Mouse (Mus musculus) lung, embryonic 14.5 days (tissue): ENCODE results near the gene Sorbs1. TPM values are rescaled to one million over a fixed set of nuclear protein-coding genes. Genes with fewer than 3 reads are reported as not detected.

Experiments used
- ATAC-seq: fragments of 200-750 bp; cut with Nextera tagmentation; 2 replicates; pipeline ENCODE4 v1.8.0; 2017; ENCODE audit warnings: mild to moderate bottlenecking, moderate TSS enrichment, moderate library complexity; ENCODE audit not compliant: insufficient read depth
- DNase-seq: peaks from one replicate; pipeline ENCODE4 v3.0.0-alpha.2; 2015
- H3K27ac ChIP-seq: fragments of 300-500 bp; sonication (generic); 2 replicates; pipeline ENCODE4 v1.5.1; 2014; ENCODE audit warnings: low read depth, mild to moderate bottlenecking, moderate library complexity
- H3K27me3 ChIP-seq: fragments of 300-500 bp; sonication (generic); 2 replicates; pipeline ENCODE4 v1.6.1; 2014; ENCODE audit warnings: low read length, control low read depth; ENCODE audit not compliant: insufficient read depth
- H3K36me3 ChIP-seq: fragments of 300-500 bp; sonication (generic); 2 replicates; pipeline ENCODE4 v1.6.1; 2014; ENCODE audit warnings: control low read depth; ENCODE audit not compliant: insufficient read depth
- H3K4me1 ChIP-seq: fragments of 300-500 bp; sonication (generic); 2 replicates; pipeline ENCODE4 v1.6.1; 2014; ENCODE audit warnings: antibody characterized with exemption, control low read depth; ENCODE audit not compliant: insufficient read depth
- H3K4me2 ChIP-seq: fragments of 300-500 bp; sonication (generic); 2 replicates; pipeline ENCODE4 v1.6.1; 2014; ENCODE audit warnings: mild to moderate bottlenecking
- H3K4me3 ChIP-seq: fragments of 300-500 bp; sonication (generic); 2 replicates; pipeline ENCODE4 v1.5.1; 2014; ENCODE audit warnings: low read depth, low read length
- H3K9ac ChIP-seq: fragments of 300-500 bp; sonication (generic); 2 replicates; pipeline ENCODE4 v1.6.1; 2014
- H3K9me3 ChIP-seq: fragments of 300-500 bp; sonication (generic); 2 replicates; pipeline ENCODE4 v1.6.1; 2016; ENCODE audit warnings: low read depth, low read length, control low read depth
- CTCF ChIP-seq: IDR thresholded peaks from 2 replicates; pipeline ENCODE4 v1.5.1; 2016; ENCODE audit warnings: antibody characterized with exemption, low read depth
- WGBS: fragments of 180-500 bp; shearing (Covaris S2); extraction: QIAGEN DNeasy Blood & Tissue Kit; methylation state at CpG from one replicate; pipeline ENCODE4 v1.1.7; 2014; 5-methylcytosine and 5-hydroxymethylcytosine counted together
- polyA plus RNA-seq: library from polyadenylated mRNA; unstranded; fragments of >200 nt; fragmentation: Nextera tagmentation; extraction: Ambion mirVana; gene quantifications from 2 replicates; pipeline ENCODE4 v1.2.1, GENCODE M21; 2014

Gene Sorbs1
- polyA plus RNA-seq, 1 experiment from 2014 or later: 46.6 TPM

- Histone ChIP-seq H3K4me2 (no peak overlapping the region), H3K4me3 (no peak overlapping the region), H3K4me1 (no peaks in the 10 kb centered on the region), H3K27ac (no peak overlapping the region), H3K27me3 (no peaks in the 10 kb centered on the region), H3K36me3 (0 out of 2 replicates have a peak, but pooled peaks cover 2% of the 10 kb centered on the region), H3K9me3 (no peaks in the 10 kb centered on the region), H3K9ac (no peak overlapping the region)
- no peak for ATAC-seq
- 67% methylated on average over 4 of the region's 4 CpGs for WGBS
- no peak for DNase-seq
- TF ChIP-seq CTCF: no peak
Measured at GRCm38 (mm10) chr19:40317001-40317400, 196.6 kb downstream of the Sorbs1 start.

- Histone ChIP-seq H3K27ac (no peak overlapping the region), H3K4me1 (no peaks in the 10 kb centered on the region), H3K4me3 (no peak overlapping the region), H3K4me2 (no peak overlapping the region), H3K27me3 (no peaks in the 10 kb centered on the region), H3K9ac (no peak overlapping the region), H3K36me3 (0 out of 2 replicates have a peak, but pooled peaks cover 13% of the 10 kb centered on the region), H3K9me3 (no peaks in the 10 kb centered on the region)
- no peak for ATAC-seq
- 82% methylated on average over 11 of the region's 11 CpGs for WGBS
- no peak for TF ChIP-seq CTCF
- DNase-seq: peak; percentile 64
Measured at GRCm38 (mm10) chr19:40314252-40314651, 199.3 kb downstream of the Sorbs1 start.

GRCm38 (mm10) chr19:40311631-40312030 is 201.9 kb downstream of the Sorbs1 start:
- Histone ChIP-seq H3K4me1 (no peaks in the 10 kb centered on the region), H3K9me3 (no peaks in the 10 kb centered on the region), H3K36me3 (0 out of 2 replicates have a peak, but pooled peaks cover 13% of the 10 kb centered on the region), H3K9ac (no peak overlapping the region), H3K4me2 (no peak overlapping the region), H3K27ac (no peak overlapping the region), H3K4me3 (no peak overlapping the region), H3K27me3 (no peaks in the 10 kb centered on the region)
- DNase-seq (no peak), ATAC-seq (no peak)
- no peak for TF ChIP-seq CTCF
- 89% methylated on average over 8 of the region's 8 CpGs for WGBS

GRCm38 (mm10) chr19:40310410-40311130 is 203.0 kb downstream of the Sorbs1 start:
- H3K27me3 ChIP-seq: no peaks in the 10 kb centered on the region
- no peak overlapping the region for H3K27ac ChIP-seq
- H3K4me1 ChIP-seq: no peaks in the 10 kb centered on the region
- no peak for TF ChIP-seq CTCF
- H3K9ac ChIP-seq: no peak overlapping the region
- 77% methylated on average over 15 of the region's 15 CpGs for WGBS
- ATAC-seq: no peak
- 0 out of 2 replicates have a peak, but pooled peaks cover 13% of the 10 kb centered on the region for H3K36me3 ChIP-seq
- no peak overlapping the region for H3K4me2 ChIP-seq
- no peaks in the 10 kb centered on the region for H3K9me3 ChIP-seq
- DNase-seq: no peak
- no peak overlapping the region for H3K4me3 ChIP-seq

- H3K27me3 ChIP-seq: no peaks in the 10 kb centered on the region
- 0 out of 2 replicates have a peak, but pooled peaks cover 13% of the 10 kb centered on the region for H3K36me3 ChIP-seq
- H3K9me3 ChIP-seq: no peaks in the 10 kb centered on the region
- H3K9ac ChIP-seq: no peak overlapping the region
- TF ChIP-seq CTCF: no peak
- 80% methylated on average over 12 of the region's 12 CpGs for WGBS
- no peak overlapping the region for H3K4me3 ChIP-seq
- no peaks in the 10 kb centered on the region for H3K4me1 ChIP-seq
- no peak overlapping the region for H3K27ac ChIP-seq
- no peak overlapping the region for H3K4me2 ChIP-seq
- DNase-seq (no peak), ATAC-seq (no peak)
Measured at GRCm38 (mm10) chr19:40309911-40310310, 203.7 kb downstream of the Sorbs1 start.

GRCm38 (mm10) chr19:40307550-40307949 is 206.0 kb downstream of the Sorbs1 start:
- ATAC-seq (no peak), DNase-seq (no peak)
- Histone ChIP-seq H3K4me2 (no peak overlapping the region), H3K27ac (no peak overlapping the region), H3K27me3 (no peaks in the 10 kb centered on the region), H3K9ac (no peak overlapping the region), H3K4me1 (no peaks in the 10 kb centered on the region), H3K36me3 (0 out of 2 replicates have a peak, but pooled peaks cover 10% of the 10 kb centered on the region), H3K4me3 (no peak overlapping the region), H3K9me3 (no peaks in the 10 kb centered on the region)
- TF ChIP-seq CTCF: no peak
- 73% methylated on average over 7 of the region's 7 CpGs for WGBS

- H3K9me3 ChIP-seq: no peaks in the 10 kb centered on the region
- H3K27ac ChIP-seq: no peak overlapping the region
- H3K4me1 ChIP-seq: no peaks in the 10 kb centered on the region
- H3K4me3 ChIP-seq: no peak overlapping the region
- no peak for TF ChIP-seq CTCF
- no peaks in the 10 kb centered on the region for H3K27me3 ChIP-seq
- H3K9ac ChIP-seq: no peak overlapping the region
- 54% methylated on average over 2 of the region's 2 CpGs for WGBS
- DNase-seq (no peak), ATAC-seq (no peak)
- 0 out of 2 replicates have a peak, but pooled peaks cover 10% of the 10 kb centered on the region for H3K36me3 ChIP-seq
- no peak overlapping the region for H3K4me2 ChIP-seq
Measured at GRCm38 (mm10) chr19:40306631-40307030, 206.9 kb downstream of the Sorbs1 start.
